Mouse (Mus musculus): ENCODE data around the gene Myo1b. TPM values are rescaled to one million over a fixed set of nuclear protein-coding genes. Genes with fewer than 3 reads are reported as not detected.

Gene Myo1b
- total and polyA plus RNA-seq, 3 experiments, result 5.5 to 30.1 (median 29.6) TPM

DNA sequence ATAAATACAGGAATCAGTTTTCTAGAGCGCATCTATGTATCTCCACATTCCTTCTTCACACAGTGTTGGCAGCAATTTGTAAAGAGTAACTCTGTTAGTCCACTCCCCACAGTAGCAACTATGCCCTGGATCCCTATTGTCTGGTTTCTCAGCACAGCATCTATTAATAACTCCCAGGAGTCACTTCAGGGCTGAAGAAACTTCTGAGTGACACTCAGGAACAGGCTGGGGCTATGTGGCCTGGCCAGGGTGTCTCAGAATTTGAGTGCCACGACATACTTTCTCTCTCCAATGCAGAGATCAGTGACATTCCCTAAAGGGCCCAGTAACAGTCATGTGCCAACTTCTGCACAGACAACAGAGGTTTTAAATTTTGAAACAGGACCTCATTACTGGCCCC lies 167.6 kb downstream of the Myo1b start:
- Histone ChIP-seq H3K79me2 (replicated peaks; ENCODE audit: control insufficient read depth, insufficient read depth, low read length) (no peaks in the 10 kb centered on the region), H3K4me1 (ENCODE audit: control insufficient read depth, insufficient read depth, low read length) (peaks cover 2% of the 10 kb centered on the region), H3K27me3 (ENCODE audit: control insufficient read depth, insufficient read depth, low read length) (no peaks in the 10 kb centered on the region), H3K9ac (ENCODE audit: low read depth, low read length) (no peak overlapping the region), H3K36me3 (ENCODE audit: control insufficient read depth, insufficient read depth, low read length) (peaks cover 10% of the 10 kb centered on the region), H3K4me3 (no peak overlapping the region), H3K27ac (peak overlapping the region; percentile 31)
- intact Hi-C loops (cut with DNase I), result no loop called here
- no peak for DNase-seq
- TF ChIP-seq EP300 (IDR thresholded peaks at IDR 0.05; ENCODE audit: insufficient read depth, low read depth, low read length), result no peak
- no peak for TF ChIP-seq POLR2A (IDR thresholded peaks at IDR 0.05; ENCODE audit: insufficient read depth, low read depth, low read length)
- TF ChIP-seq CTCF (IDR thresholded peaks at IDR 0.05), result no peak
- WGBS, result 43% methylated on average over 2 of the region's 2 CpGs

DNA sequence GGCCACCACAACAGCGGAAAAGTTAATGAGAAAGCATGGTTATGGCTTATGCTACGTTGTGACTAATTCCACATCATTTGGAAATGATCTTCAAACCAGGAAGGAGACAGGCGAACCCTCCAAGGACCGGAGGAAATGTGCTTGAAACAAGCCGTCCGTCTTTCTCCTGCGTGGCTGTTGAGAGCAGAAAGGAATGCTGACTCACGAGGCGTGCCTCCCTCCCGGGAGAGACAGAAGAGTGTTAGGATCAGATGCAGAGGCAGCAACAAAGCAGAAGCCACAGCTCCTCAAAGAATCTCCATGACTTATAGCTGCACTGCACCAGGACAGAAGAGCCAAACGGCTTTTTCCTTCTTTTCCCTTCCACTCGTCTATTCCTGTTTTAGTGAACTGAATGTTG lies 168.4 kb downstream of the Myo1b start:
- 14% methylated on average over 12 of the region's 12 CpGs for WGBS
- H3K27me3 ChIP-seq (ENCODE audit: control insufficient read depth, insufficient read depth, low read length), result no peaks in the 10 kb centered on the region
- peak overlapping the region; percentile 40 for H3K27ac ChIP-seq
- no peak overlapping the region; the same call in 1 of the 2 replicates for H3K9ac ChIP-seq (ENCODE audit: low read depth, low read length)
- no peak overlapping the region for H3K4me3 ChIP-seq
- TF ChIP-seq POLR2A (IDR thresholded peaks at IDR 0.05; ENCODE audit: insufficient read depth, low read depth, low read length), result no peak
- TF ChIP-seq CTCF (IDR thresholded peaks at IDR 0.05), result no peak
- no peak for TF ChIP-seq EP300 (IDR thresholded peaks at IDR 0.05; ENCODE audit: insufficient read depth, low read depth, low read length)
- DNase-seq, result peak; percentile 42 to 62
- no peaks in the 10 kb centered on the region for H3K79me2 ChIP-seq (replicated peaks; ENCODE audit: control insufficient read depth, insufficient read depth, low read length)
- peaks cover 10% of the 10 kb centered on the region for H3K36me3 ChIP-seq (ENCODE audit: control insufficient read depth, insufficient read depth, low read length)
- peaks cover 2% of the 10 kb centered on the region for H3K4me1 ChIP-seq (ENCODE audit: control insufficient read depth, insufficient read depth, low read length)
- intact Hi-C loops (cut with DNase I), result no loop called here

DNA sequence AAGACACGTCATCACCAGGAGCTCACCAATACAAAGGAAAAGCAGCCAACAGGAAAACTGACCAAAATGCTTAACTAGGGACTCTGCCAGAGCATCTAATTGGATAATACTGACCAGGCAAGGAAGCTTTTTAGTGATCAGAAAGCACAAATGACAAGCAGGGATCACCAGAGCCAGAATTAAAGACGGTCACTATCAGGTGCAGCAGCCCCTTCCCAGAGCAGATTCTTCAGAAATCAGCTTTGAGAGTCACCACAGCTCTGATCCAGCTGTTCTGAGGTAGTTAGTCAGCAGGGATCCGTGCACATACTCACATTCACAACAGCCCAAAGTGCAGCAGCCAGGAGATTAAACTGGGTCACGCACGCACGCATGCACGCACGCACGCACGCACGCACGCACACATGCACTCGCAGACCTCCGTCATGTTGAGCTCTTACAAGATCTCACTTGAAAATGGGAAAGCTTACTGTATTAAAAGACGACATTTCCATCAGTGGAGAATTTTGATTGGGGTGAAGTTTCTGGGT lies 169.1 kb downstream of the Myo1b start:
- Histone ChIP-seq H3K27ac (no peak overlapping the region; the same call in 1 of the 2 replicates), H3K36me3 (ENCODE audit: control insufficient read depth, insufficient read depth, low read length) (peaks cover 10% of the 10 kb centered on the region), H3K4me1 (ENCODE audit: control insufficient read depth, insufficient read depth, low read length) (peaks cover 2% of the 10 kb centered on the region), H3K27me3 (ENCODE audit: control insufficient read depth, insufficient read depth, low read length) (no peaks in the 10 kb centered on the region), H3K9ac (ENCODE audit: low read depth, low read length) (no peak overlapping the region), H3K4me3 (no peak overlapping the region), H3K79me2 (replicated peaks; ENCODE audit: control insufficient read depth, insufficient read depth, low read length) (no peaks in the 10 kb centered on the region)
- intact Hi-C loops (cut with DNase I), result no loop called here
- WGBS, result 94% methylated on average over 15 of the region's 15 CpGs
- DNase-seq, result no peak
- no peak for TF ChIP-seq POLR2A (IDR thresholded peaks at IDR 0.05; ENCODE audit: insufficient read depth, low read depth, low read length)
- no peak for TF ChIP-seq EP300 (IDR thresholded peaks at IDR 0.05; ENCODE audit: insufficient read depth, low read depth, low read length)
- no peak for TF ChIP-seq CTCF (IDR thresholded peaks at IDR 0.05)

DNA sequence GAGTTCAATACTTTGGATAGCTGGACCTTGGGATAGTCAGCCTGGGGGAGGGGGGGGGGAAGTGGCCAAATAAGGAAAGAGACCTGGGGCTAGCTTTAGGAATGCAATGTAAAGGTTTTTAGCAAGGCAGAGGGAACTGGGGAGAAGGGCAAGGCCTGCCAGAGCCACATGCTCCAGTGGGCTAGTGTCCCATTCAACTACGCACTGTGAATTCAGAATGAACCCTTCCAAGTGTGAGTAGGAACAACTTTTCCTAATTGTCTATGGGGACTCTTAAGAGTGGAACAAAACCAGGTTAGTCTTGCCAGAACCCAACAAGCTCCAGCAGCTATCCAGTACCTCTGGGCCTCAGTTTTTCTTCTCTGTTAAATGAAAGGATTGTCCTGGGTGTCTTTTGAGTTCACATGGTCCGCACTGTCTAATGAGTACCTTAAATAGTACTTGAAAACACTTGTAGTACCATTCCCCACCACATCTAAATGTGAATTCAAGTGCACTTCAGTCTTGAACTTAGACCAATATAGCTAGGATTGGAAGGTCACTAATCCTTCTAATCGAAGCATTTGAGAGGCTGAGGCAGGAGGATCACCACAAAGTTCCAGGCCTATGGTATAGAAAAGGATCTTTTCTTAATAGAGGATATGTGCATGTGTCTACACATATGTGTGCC lies 172.0 kb downstream of the Myo1b start:
- TF ChIP-seq EP300 (IDR thresholded peaks at IDR 0.05; ENCODE audit: insufficient read depth, low read depth, low read length) (no peak), CTCF (IDR thresholded peaks at IDR 0.05) (no peak), POLR2A (IDR thresholded peaks at IDR 0.05; ENCODE audit: insufficient read depth, low read depth, low read length) (no peak)
- Histone ChIP-seq H3K4me1 (ENCODE audit: control insufficient read depth, insufficient read depth, low read length) (peaks cover 2% of the 10 kb centered on the region), H3K9ac (ENCODE audit: low read depth, low read length) (no peak overlapping the region), H3K27ac (no peak overlapping the region), H3K27me3 (ENCODE audit: control insufficient read depth, insufficient read depth, low read length) (no peaks in the 10 kb centered on the region), H3K4me3 (no peak overlapping the region), H3K79me2 (replicated peaks; ENCODE audit: control insufficient read depth, insufficient read depth, low read length) (no peaks in the 10 kb centered on the region), H3K36me3 (ENCODE audit: control insufficient read depth, insufficient read depth, low read length) (peaks cover 7% of the 10 kb centered on the region)
- no peak for DNase-seq
- over 99% methylated on average over 3 of the region's 3 CpGs for WGBS
- intact Hi-C loops (cut with DNase I), result no loop called here

DNA sequence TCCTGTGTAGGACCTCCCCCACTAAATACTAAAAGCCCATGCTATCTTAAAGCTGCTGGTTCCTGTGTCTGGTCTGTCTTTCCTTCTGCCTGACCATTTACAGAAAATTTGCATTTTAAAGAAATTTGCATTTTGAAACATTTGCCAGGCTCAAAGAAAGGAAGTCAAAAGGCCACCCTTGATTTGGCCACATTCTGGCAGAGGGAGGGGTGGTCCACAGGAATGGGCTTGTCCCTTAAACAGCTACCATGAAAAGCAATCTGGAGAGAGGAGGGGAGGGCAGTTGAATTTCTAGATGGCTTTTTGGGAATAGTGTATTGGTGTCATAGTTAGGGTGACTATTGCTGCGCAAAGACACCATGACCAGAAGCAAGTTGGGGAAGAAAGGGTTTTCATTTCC lies 173.3 kb downstream of the Myo1b start:
- Histone ChIP-seq H3K27ac (no peak overlapping the region), H3K4me1 (ENCODE audit: control insufficient read depth, insufficient read depth, low read length) (peaks cover 1% of the 10 kb centered on the region), H3K79me2 (replicated peaks; ENCODE audit: control insufficient read depth, insufficient read depth, low read length) (no peaks in the 10 kb centered on the region), H3K36me3 (ENCODE audit: control insufficient read depth, insufficient read depth, low read length) (peaks cover under 1% of the 10 kb centered on the region), H3K27me3 (ENCODE audit: control insufficient read depth, insufficient read depth, low read length) (no peaks in the 10 kb centered on the region), H3K4me3 (no peak overlapping the region), H3K9ac (ENCODE audit: low read depth, low read length) (no peak overlapping the region)
- TF ChIP-seq CTCF (IDR thresholded peaks at IDR 0.05) (no peak), EP300 (IDR thresholded peaks at IDR 0.05; ENCODE audit: insufficient read depth, low read depth, low read length) (no peak), POLR2A (IDR thresholded peaks at IDR 0.05; ENCODE audit: insufficient read depth, low read depth, low read length) (no peak)
- intact Hi-C loops (cut with DNase I), result no loop called here
- DNase-seq, result no peak
- 100% methylated on average over 1 of the region's 1 CpGs for WGBS

DNA sequence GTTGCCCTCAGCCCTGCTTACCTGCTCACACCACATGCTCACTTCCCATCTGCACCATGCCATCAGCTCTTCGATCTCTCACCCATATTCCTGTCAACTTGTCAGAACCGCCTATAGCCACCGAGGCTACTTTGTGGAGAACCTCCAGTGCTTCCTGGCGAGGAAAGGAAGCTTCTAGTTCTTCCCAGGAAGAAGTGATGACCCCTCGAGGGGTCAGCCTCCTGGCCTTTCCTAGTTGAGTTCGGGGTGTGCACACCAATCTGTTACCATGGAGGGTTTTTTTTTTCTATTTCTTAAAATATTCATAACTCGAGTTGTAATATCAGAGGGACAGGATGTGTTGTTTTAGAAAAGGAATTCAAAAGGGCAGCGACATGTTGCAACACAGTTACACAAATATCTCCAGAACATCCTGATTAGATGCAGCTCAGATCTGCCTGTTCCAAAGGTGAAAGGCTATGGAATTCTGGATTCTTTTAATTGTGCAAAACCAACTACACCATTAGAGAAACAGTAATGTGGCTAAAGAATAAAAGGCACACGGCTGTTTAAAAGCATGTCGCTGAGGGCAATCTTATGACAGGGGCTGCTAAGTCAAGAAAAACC lies 175.1 kb downstream of the Myo1b start:
- intact Hi-C loops (cut with DNase I), result no loop called here
- TF ChIP-seq CTCF (IDR thresholded peaks at IDR 0.05), result no peak
- TF ChIP-seq POLR2A (IDR thresholded peaks at IDR 0.05; ENCODE audit: insufficient read depth, low read depth, low read length), result no peak
- TF ChIP-seq EP300 (IDR thresholded peaks at IDR 0.05; ENCODE audit: insufficient read depth, low read depth, low read length), result no peak
- 65% methylated on average over 10 of the region's 10 CpGs for WGBS
- Histone ChIP-seq H3K27me3 (ENCODE audit: control insufficient read depth, insufficient read depth, low read length) (no peaks in the 10 kb centered on the region), H3K79me2 (replicated peaks; ENCODE audit: control insufficient read depth, insufficient read depth, low read length) (no peaks in the 10 kb centered on the region), H3K36me3 (ENCODE audit: control insufficient read depth, insufficient read depth, low read length) (no peaks in the 10 kb centered on the region), H3K27ac (no peak overlapping the region; the same call in 1 of the 2 replicates), H3K4me1 (ENCODE audit: control insufficient read depth, insufficient read depth, low read length) (no peaks in the 10 kb centered on the region), H3K9ac (ENCODE audit: low read depth, low read length) (no peak overlapping the region), H3K4me3 (no peak overlapping the region)
- DNase-seq, result no peak
